Mouse (Mus musculus) bone marrow, adult 2 months (tissue): Measurements from ENCODE around the gene Specc1l. TPM values are rescaled to one million over a fixed set of nuclear protein-coding genes. Genes with fewer than 3 reads are reported as not detected.

Source experiments
- H3K27ac ChIP-seq: fragments of 200-500 bp; 2 replicates; pipeline ENCODE4 v1.5.1; 2012; ENCODE audit warnings: low read depth, mild to moderate bottlenecking, control low read depth, inconsistent platforms, low read length; ENCODE audit not compliant: control insufficient read depth, poor library complexity, insufficient read depth
- H3K4me1 ChIP-seq: fragments of 200-500 bp; 2 replicates; pipeline ENCODE4 v1.6.1; 2011; ENCODE audit warnings: low read length; ENCODE audit not compliant: control insufficient read depth, insufficient read depth
- H3K4me3 ChIP-seq: fragments of 200-500 bp; replicated peaks from 2 replicates; pipeline ENCODE3; 2011; ENCODE audit warnings: mild to moderate bottlenecking, low read depth, low read length, control low read depth; ENCODE audit not compliant: control insufficient read depth
- CTCF ChIP-seq: fragments of 200-500 bp; IDR thresholded peaks from 2 replicates; pipeline ENCODE4 v1.5.1; 2011; ENCODE audit warnings: low read length, control low read depth; ENCODE audit not compliant: control insufficient read depth, insufficient read depth
- POLR2A ChIP-seq: fragments of 200-500 bp; IDR thresholded peaks from 2 replicates; pipeline ENCODE4 v1.6.1; 2011; ENCODE audit warnings: low read depth, mild to moderate bottlenecking, control low read depth, low read length, borderline replicate concordance; ENCODE audit not compliant: control insufficient read depth
- WGBS: fragments of 180-500 bp; shearing (Covaris S2); methylation state at CpG from one replicate; pipeline ENCODE4 v1.1.7; 2018; 5-methylcytosine and 5-hydroxymethylcytosine counted together
- polyA plus RNA-seq: library from polyadenylated mRNA; stranded (reverse); fragments of >200 nt; gene quantifications from 2 replicates; pipeline ENCODE4 v1.2.4, GENCODE M21; 2011; ENCODE audit warnings: low replicate concordance; ENCODE audit not compliant: missing spikeins, insufficient read depth, insufficient read length

Specc1l gene
- polyA plus RNA-seq, 1 experiment: 10.4 TPM

DNA sequence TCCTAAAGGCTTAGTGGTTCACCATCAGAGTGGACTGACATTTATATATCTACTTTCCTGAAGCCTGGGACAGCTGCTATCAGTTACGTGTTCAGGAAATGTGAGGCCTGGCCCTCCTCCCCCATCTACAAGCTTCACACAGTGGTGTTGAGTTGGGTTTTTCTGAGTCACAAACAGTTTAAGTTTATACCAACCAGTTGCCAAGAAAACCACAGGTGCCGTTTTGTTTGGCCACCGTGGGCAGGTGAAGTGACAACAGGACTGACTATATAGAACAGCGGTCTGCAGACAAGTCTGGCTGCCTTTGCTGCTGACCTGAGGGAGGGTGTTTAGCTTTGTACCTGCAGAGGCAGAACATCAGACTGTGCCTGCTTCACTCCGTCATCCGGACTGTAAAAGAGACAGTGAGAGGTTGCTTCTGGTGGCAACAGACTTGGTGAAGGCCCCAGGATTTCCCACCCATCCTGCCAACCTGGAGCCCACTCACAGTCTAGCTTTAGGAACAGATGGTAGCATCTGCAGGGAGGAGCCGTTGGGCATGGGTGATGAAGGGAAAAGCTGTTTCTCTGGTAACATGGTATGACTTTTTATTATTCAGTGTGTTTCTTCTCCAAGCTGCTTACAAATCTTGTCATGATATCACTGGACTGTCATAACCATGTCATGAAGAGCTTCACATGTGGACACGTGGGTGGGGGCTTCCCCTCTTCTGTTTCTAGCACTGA lies 91.6 kb downstream of the Specc1l start:
- H3K4me3 ChIP-seq: no peak overlapping the region
- WGBS: 52% methylated on average over 8 of the region's 8 CpGs
- H3K27ac ChIP-seq: no peak overlapping the region
- peaks cover 9% of the 10 kb centered on the region for H3K4me1 ChIP-seq
- TF ChIP-seq POLR2A (no peak), CTCF (no peak)

DNA sequence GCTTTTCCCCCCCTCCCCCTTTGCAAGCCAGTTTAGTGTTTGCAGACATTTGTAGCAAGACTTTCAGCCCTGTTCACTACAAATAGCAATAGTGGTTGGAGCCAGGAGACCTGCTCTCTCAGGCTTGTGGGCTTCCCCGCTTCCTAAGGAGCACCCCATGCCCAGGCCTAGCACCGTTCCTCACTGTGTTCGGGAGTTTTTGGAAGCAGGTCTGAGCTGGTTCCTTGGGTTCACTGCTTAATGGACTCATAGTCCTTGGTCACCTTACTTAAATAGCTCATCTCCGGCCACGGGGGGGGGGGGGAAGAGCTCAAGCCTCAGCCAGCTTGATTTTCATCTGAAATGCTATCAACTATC lies 92.2 kb downstream of the Specc1l start:
- H3K4me1 ChIP-seq: peaks cover 7% of the 10 kb centered on the region
- H3K4me3 ChIP-seq: no peak overlapping the region
- TF ChIP-seq POLR2A (no peak), CTCF (no peak)
- H3K27ac ChIP-seq: peak overlapping the region; percentile 24; the same call in 1 of the 2 replicates
- 81% methylated on average over 5 of the region's 5 CpGs for WGBS

DNA sequence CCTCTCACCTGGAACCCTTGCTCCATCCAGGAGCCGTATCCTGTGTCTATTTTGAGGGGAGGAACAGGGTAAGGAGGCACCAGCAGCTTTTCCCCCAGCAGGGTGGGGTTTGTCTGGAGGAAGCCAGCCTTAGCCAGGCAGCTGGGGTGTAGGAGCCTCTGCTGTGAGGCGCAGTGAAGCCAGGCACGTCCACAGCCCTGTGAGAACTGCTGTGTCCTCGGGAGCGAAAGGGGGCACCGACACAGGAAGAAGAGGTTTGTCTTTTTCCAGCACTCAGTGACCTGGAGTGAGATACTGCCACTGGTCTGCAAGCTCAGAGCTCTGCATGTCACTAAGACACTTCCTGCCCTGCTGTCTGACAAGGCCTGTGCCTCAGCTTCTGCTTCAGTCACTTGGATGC lies 92.5 kb downstream of the Specc1l start:
- Histone ChIP-seq H3K4me3 (no peak overlapping the region), H3K27ac (peak overlapping the region; percentile 61), H3K4me1 (peaks cover 7% of the 10 kb centered on the region)
- TF ChIP-seq POLR2A (no peak), CTCF (no peak)
- 37% methylated on average over 6 of the region's 6 CpGs for WGBS

DNA sequence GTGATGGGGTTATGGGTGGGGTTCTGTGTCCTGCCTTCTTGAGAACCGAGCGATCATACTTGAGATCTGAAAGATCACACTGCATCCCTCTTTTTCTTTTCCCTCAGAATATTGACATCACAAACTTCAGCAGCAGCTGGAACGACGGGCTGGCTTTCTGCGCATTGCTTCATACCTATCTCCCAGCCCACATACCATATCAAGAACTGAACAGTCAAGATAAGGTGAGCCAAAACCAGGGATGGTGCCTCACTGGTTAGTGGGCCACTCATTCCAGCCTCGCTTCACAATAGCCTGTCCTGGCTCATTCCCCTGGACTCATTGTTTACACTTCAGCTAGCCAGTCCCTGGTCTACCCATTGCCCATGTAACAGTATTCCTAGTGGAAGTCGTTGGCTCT lies 95.3 kb downstream of the Specc1l start:
- H3K4me1 ChIP-seq: no peaks in the 10 kb centered on the region
- WGBS: 65% methylated on average over 7 of the region's 7 CpGs
- H3K27ac ChIP-seq: no peak overlapping the region
- H3K4me3 ChIP-seq: no peak overlapping the region
- no peak for TF ChIP-seq POLR2A
- TF ChIP-seq CTCF: no peak

DNA sequence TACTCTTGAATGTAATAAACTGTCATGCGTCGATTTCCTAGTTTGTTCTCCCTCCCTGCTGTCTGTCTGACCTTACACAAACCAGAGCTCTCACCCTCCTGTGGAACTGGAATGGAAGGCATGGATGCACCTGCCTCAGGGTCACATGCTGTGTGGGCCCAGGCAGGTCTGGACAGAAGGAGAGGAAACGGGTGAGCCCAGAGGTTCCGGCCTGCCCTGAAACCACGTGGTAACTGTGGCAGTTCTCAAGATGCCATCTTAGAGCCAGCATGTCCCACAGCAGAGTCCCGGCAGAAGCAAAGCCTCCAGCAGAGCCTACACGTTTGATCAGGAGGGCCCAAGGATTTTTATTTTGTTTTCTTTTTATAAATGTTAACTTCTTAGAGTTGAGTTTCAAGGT lies 100.5 kb downstream of the Specc1l start:
- 24% methylated on average over 7 of the region's 7 CpGs for WGBS
- Histone ChIP-seq H3K27ac (no peak overlapping the region), H3K4me3 (no peak overlapping the region), H3K4me1 (peaks cover 1% of the 10 kb centered on the region)
- TF ChIP-seq CTCF (no peak), POLR2A (no peak)

DNA sequence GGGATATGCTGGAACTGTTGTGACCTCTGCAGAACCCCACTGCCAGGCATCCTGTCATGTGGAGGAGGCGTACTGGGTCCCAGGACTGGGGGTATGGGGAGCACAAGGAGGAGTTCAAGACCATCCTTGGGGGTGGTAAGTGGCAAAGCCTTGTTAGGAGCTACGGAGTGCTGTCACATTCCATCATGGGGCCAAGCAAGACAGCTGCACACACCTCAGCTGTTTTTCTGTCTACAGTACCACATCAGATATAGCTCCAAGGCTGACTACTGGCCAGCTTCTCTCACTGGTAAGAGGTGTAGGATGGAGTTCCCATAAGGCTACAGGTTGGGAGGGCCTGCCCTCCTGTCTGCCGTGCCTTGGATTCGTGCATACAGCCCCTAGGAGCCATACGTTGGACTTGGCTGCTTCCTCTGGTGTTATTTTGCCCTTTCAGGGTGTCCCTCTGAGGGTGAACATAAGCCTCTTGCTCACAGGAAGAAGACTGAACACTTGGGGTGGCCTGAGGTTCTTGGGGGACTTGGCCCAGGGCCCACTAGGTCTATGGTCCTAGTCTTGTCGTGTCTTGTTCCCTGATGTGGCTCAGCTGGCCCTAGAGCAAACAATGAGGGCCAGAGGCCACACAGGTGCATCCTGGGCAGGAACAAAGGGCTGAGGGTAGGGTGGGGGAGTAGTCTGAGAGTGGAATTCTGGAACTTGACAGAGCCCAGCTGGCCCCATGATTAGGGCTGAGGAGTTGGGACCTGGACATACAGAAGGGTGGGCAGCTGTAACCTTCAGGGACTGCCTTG lies 102.5 kb downstream of the Specc1l start:
- no peak overlapping the region for H3K27ac ChIP-seq
- H3K4me1 ChIP-seq: peaks cover 1% of the 10 kb centered on the region
- TF ChIP-seq POLR2A: no peak
- TF ChIP-seq CTCF: no peak
- WGBS: 55% methylated on average over 6 of the region's 6 CpGs
- no peak overlapping the region for H3K4me3 ChIP-seq

DNA sequence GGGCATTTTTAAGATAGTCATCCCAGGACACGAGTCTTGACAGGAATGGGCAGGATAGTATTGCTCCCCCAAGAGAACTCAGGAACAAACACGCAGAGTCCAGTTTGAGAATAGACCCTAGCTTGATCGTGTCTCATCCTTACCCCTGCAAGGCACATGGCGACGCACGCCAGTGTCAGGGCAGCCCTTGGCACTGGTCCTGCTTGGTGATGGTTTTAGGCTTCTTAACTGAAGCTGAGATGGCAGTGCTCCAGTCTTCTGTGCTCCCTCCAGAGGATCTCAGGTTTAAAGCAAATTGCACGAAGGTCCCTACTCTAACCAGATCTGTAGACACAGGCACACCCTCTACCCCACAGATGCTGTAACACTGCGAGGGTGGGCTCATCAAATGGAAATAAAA lies 103.9 kb downstream of the Specc1l start:
- H3K4me1 ChIP-seq: peaks cover 1% of the 10 kb centered on the region
- TF ChIP-seq CTCF: no peak
- TF ChIP-seq POLR2A: no peak
- 62% methylated on average over 8 of the region's 8 CpGs for WGBS

DNA sequence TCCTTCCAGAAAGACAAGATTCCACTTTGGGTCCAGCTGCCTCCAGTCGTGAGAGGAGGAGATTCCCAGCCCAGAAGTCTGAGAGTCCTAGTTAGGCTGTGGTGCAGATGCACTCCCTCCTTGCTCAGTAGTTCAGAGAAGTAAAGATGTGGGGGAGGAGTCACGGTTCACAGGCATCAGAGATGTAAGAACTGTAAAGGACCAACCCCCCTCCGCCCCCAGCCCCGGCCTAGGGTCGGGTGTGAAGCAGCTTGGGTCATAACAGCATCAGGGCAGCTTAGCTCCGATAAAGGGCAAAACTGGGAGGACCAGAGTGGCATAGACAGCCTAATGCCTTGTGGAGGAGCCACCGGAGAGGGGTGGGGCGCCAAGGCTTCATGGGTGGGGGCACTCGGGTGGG lies 104.6 kb downstream of the Specc1l start:
- H3K4me3 ChIP-seq: peak overlapping the region; percentile 20
- WGBS: 6% methylated on average over 9 of the region's 9 CpGs
- peak overlapping the region; percentile 14; the same call in 1 of the 2 replicates for H3K27ac ChIP-seq
- peaks cover 1% of the 10 kb centered on the region for H3K4me1 ChIP-seq
- no peak for TF ChIP-seq CTCF
- TF ChIP-seq POLR2A: no peak

More for the DNA sequence above, 103.9 kb downstream of the Specc1l start:
- H3K4me3 ChIP-seq: no peak overlapping the region
- H3K27ac ChIP-seq: no peak overlapping the region

DNA sequence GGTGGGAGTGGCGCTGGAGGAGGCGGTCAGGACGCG lies 104.8 kb downstream of the Specc1l start, which contains the start of gene Adora2a:
Gene Adora2a (plus strand): TSS at position 6 of the 36 bp plus-strand sequence.
- WGBS: 4% methylated on average over 3 of the region's 4 CpGs
- H3K4me1 ChIP-seq: peaks cover 1% of the 10 kb centered on the region
- TF ChIP-seq CTCF (no peak), POLR2A (no peak)
- H3K27ac ChIP-seq: peak within 1 kb of the TSS; percentile 72
- H3K4me3 ChIP-seq: peak within 1 kb of the TSS; percentile 58
